Mouse (Mus musculus) ES-Bruce4 (cell line): ENCODE results near the gene Grin2a.

Experiments
- CTCF ChIP-seq: IDR thresholded peaks from one replicate; pipeline ENCODE4 v1.8.1; 2011; ENCODE audit warnings: low read depth, low read length
- EP300 ChIP-seq: IDR thresholded peaks from 2 replicates; pipeline ENCODE4 v1.6.1; 2011; ENCODE audit warnings: low read depth, low read length; ENCODE audit not compliant: insufficient read depth
- POLR2A ChIP-seq: IDR thresholded peaks from one replicate; pipeline ENCODE4 v1.8.1; 2011; ENCODE audit warnings: low read length; ENCODE audit not compliant: insufficient read depth

GRCm38 (mm10) chr16:9909225-9909624 lies 86.1 kb downstream of the Grin2a start:
- TF ChIP-seq POLR2A (no peak), EP300 (no peak), CTCF (no peak)
